ENCODE assay signal across 13 mouse cellular contexts in genomic region chr6:139780028-139780427, GRCm38 (mm10).
DNase-seq lines count a peak whose midpoint lies in the region; ATAC-seq lines count a peak whose summit lies in the region.
"Had no signal": no experiment of that assay in that cellular context is flagged by ENCODE, and none has a peak within 500 bp of the region (broad histone marks: within the 10 kb centered on the region; RNA-seq: fewer than 3 reads in every experiment).

No protein-coding gene starts in this region.

- H3K36me3 ChIP-seq in kidney, embryonic 14.5 days (ENCODE audit: control insufficient read depth, insufficient read depth, low read length): no peaks in the 10 kb centered on the region
- no peaks in the 10 kb centered on the region for H3K36me3 ChIP-seq in heart, embryonic 11.5 days (ENCODE audit: control insufficient read depth, insufficient read depth, low read length)
- H3K36me3 ChIP-seq: embryonic facial prominence, embryonic 13.5 days; lung, embryonic 15.5 days had no signal

- peak; percentile 23 for DNase-seq in embryo, embryonic 10 days (ENCODE audit: low spot score)
- no peak for DNase-seq in embryo, embryonic 11 days
- peak; percentile 13 for DNase-seq in kidney, postnatal 14 days
- DNase-seq in thymus, postnatal 0 days (ENCODE audit: low spot score): peak; percentile 9
- no peak for DNase-seq in thymus, postnatal 36 days
- no peak for DNase-seq in left cerebral cortex, postnatal 14 days (ENCODE audit: low spot score in 2 of 2)
- DNase-seq: heart, postnatal 36 days; thymus, postnatal 14 days had no signal

- H3K4me2 ChIP-seq in kidney, embryonic 14.5 days (replicated peaks; ENCODE audit: low read depth, low read length): no peak overlapping the region
- no peak overlapping the region for H3K4me2 ChIP-seq in heart, embryonic 11.5 days
- H3K4me2 ChIP-seq: embryonic facial prominence, embryonic 13.5 days; forebrain, embryonic 13.5 days; lung, embryonic 15.5 days had no signal

- no peak for ATAC-seq in kidney, embryonic 14.5 days (ENCODE audit: low FRiP score, low TSS enrichment)
- ATAC-seq in heart, embryonic 11.5 days (replicated peaks; ENCODE audit: insufficient number of reproducible peaks, low FRiP score, low TSS enrichment): no peak
- ATAC-seq: forebrain, embryonic 13.5 days had no signal

- H3K4me3 ChIP-seq in kidney, embryonic 14.5 days (ENCODE audit: low read length): no peak overlapping the region
- H3K4me3 ChIP-seq in heart, embryonic 11.5 days (ENCODE audit: low read depth, low read length): no peak overlapping the region
- H3K4me3 ChIP-seq: embryonic facial prominence, embryonic 13.5 days; forebrain, embryonic 13.5 days; lung, embryonic 15.5 days had no signal

- intact Hi-C loops in left cerebral cortex, postnatal 14 days (cut with DNase I): no loop called here

- no peaks in the 10 kb centered on the region for H3K27me3 ChIP-seq in kidney, embryonic 14.5 days (ENCODE audit: control insufficient read depth, insufficient read depth, low read length)
- no peaks in the 10 kb centered on the region for H3K27me3 ChIP-seq in heart, embryonic 11.5 days (ENCODE audit: control insufficient read depth, insufficient read depth, low read length)
- H3K27me3 ChIP-seq: embryonic facial prominence, embryonic 13.5 days; forebrain, embryonic 13.5 days; lung, embryonic 15.5 days had no signal

- no peaks in the 10 kb centered on the region for H3K9me3 ChIP-seq in kidney, embryonic 14.5 days (ENCODE audit: control insufficient read depth, low read length)
- H3K9me3 ChIP-seq in heart, embryonic 11.5 days (replicated peaks; ENCODE audit: control insufficient read depth, low read length): no peaks in the 10 kb centered on the region
- H3K9me3 ChIP-seq: embryonic facial prominence, embryonic 13.5 days; forebrain, embryonic 13.5 days; lung, embryonic 15.5 days had no signal

- WGBS in kidney, embryonic 14.5 days: 91% methylated on average over 2 of the region's 2 CpGs
- WGBS in heart, embryonic 11.5 days (ENCODE audit: insufficient replicate concordance): 76% methylated on average over 2 of the region's 2 CpGs

- no peak overlapping the region for H3K27ac ChIP-seq in kidney, embryonic 14.5 days (ENCODE audit: low read depth, low read length)
- H3K27ac ChIP-seq in heart, embryonic 11.5 days (ENCODE audit: low read depth, low read length): no peak overlapping the region
- H3K27ac ChIP-seq: embryonic facial prominence, embryonic 13.5 days; forebrain, embryonic 13.5 days; lung, embryonic 15.5 days had no signal

- no peak overlapping the region for H3K9ac ChIP-seq in kidney, embryonic 14.5 days (ENCODE audit: low read depth, low read length)
- no peak overlapping the region for H3K9ac ChIP-seq in heart, embryonic 11.5 days (ENCODE audit: low read depth, low read length)
- H3K9ac ChIP-seq: embryonic facial prominence, embryonic 13.5 days; forebrain, embryonic 13.5 days; lung, embryonic 15.5 days had no signal

- peaks cover 5% of the 10 kb centered on the region for H3K4me1 ChIP-seq in kidney, embryonic 14.5 days (ENCODE audit: control insufficient read depth, insufficient read depth, low read length)
- H3K4me1 ChIP-seq in heart, embryonic 11.5 days (ENCODE audit: control insufficient read depth, insufficient read depth, low read length): no peaks in the 10 kb centered on the region
- H3K4me1 ChIP-seq: embryonic facial prominence, embryonic 13.5 days; forebrain, embryonic 13.5 days had no signal

Comparison
In these comparisons a context has a peak if more than half of its experiments do, and no peak if none do; other contexts are left out.
1. DNase-seq: peak in embryo, embryonic 10 days (single experiment), kidney, postnatal 14 days (single experiment) and thymus, postnatal 0 days (single experiment); none in embryo, embryonic 11 days (single experiment), thymus, postnatal 36 days (0 of 2) and left cerebral cortex, postnatal 14 days (0 of 2).